Mouse (Mus musculus): ENCODE results near the gene Bloc1s4.

The Bloc1s4 gene

GRCm38 (mm10) chr5:36724274-36724673 is 24.2 kb downstream of the Bloc1s4 start:
- in situ Hi-C loops (cut with MboI; ENCODE audit: low pct_unique_long_range_greater_than_20kb in 1 of 2, low sequenced_read_pairs in 2 of 2, unreplicated experiment in 1 of 2), result no loop called here

GRCm38 (mm10) chr5:36723356-36723755 is 25.1 kb downstream of the Bloc1s4 start:
- in situ Hi-C loops (cut with MboI; ENCODE audit: low pct_unique_long_range_greater_than_20kb in 1 of 2, low sequenced_read_pairs in 2 of 2, unreplicated experiment in 1 of 2), result no loop called here

GRCm38 (mm10) chr5:36722415-36722856 is 26.0 kb downstream of the Bloc1s4 start:
- in situ Hi-C loops (cut with MboI; ENCODE audit: low pct_unique_long_range_greater_than_20kb in 1 of 2, low sequenced_read_pairs in 2 of 2, unreplicated experiment in 1 of 2), result no loop called here

- in situ Hi-C loops (cut with MboI; ENCODE audit: low pct_unique_long_range_greater_than_20kb in 1 of 2, low sequenced_read_pairs in 2 of 2, unreplicated experiment in 1 of 2), result no loop called here
Measured at GRCm38 (mm10) chr5:36720710-36721375, 27.6 kb downstream of the Bloc1s4 start.

GRCm38 (mm10) chr5:36720219-36720618 is 28.2 kb downstream of the Bloc1s4 start:
- in situ Hi-C loops (cut with MboI; ENCODE audit: low pct_unique_long_range_greater_than_20kb in 1 of 2, low sequenced_read_pairs in 2 of 2, unreplicated experiment in 1 of 2), result no loop called here

GRCm38 (mm10) chr5:36719601-36720000 is 28.8 kb downstream of the Bloc1s4 start:
- in situ Hi-C loops (cut with MboI; ENCODE audit: low pct_unique_long_range_greater_than_20kb in 1 of 2, low sequenced_read_pairs in 2 of 2, unreplicated experiment in 1 of 2), result no loop called here

GRCm38 (mm10) chr5:36719135-36719534 is 29.3 kb downstream of the Bloc1s4 start:
- in situ Hi-C loops (cut with MboI; ENCODE audit: low pct_unique_long_range_greater_than_20kb in 1 of 2, low sequenced_read_pairs in 2 of 2, unreplicated experiment in 1 of 2), result no loop called here

GRCm38 (mm10) chr5:36717889-36718288 is 30.6 kb downstream of the Bloc1s4 start:
- in situ Hi-C loops (cut with MboI; ENCODE audit: low pct_unique_long_range_greater_than_20kb in 1 of 2, low sequenced_read_pairs in 2 of 2, unreplicated experiment in 1 of 2), result no loop called here

- in situ Hi-C loops (cut with MboI; ENCODE audit: low pct_unique_long_range_greater_than_20kb in 1 of 2, low sequenced_read_pairs in 2 of 2, unreplicated experiment in 1 of 2), result no loop called here
Measured at GRCm38 (mm10) chr5:36716816-36717215, 31.6 kb downstream of the Bloc1s4 start.

- in situ Hi-C loops (cut with MboI; ENCODE audit: low pct_unique_long_range_greater_than_20kb in 1 of 2, low sequenced_read_pairs in 2 of 2, unreplicated experiment in 1 of 2), result no loop called here
Measured at GRCm38 (mm10) chr5:36714832-36715231, 33.6 kb downstream of the Bloc1s4 start.

- in situ Hi-C loops (cut with MboI; ENCODE audit: low pct_unique_long_range_greater_than_20kb in 1 of 2, low sequenced_read_pairs in 2 of 2, unreplicated experiment in 1 of 2), result no loop called here
Measured at GRCm38 (mm10) chr5:36713693-36714092, 34.8 kb downstream of the Bloc1s4 start.

GRCm38 (mm10) chr5:36712553-36713534 is 35.6 kb downstream of the Bloc1s4 start:
- in situ Hi-C loops (cut with MboI; ENCODE audit: low pct_unique_long_range_greater_than_20kb in 1 of 2, low sequenced_read_pairs in 2 of 2, unreplicated experiment in 1 of 2), result no loop called here

GRCm38 (mm10) chr5:36711863-36712262 is 36.6 kb downstream of the Bloc1s4 start:
- in situ Hi-C loops (cut with MboI; ENCODE audit: low pct_unique_long_range_greater_than_20kb in 1 of 2, low sequenced_read_pairs in 2 of 2, unreplicated experiment in 1 of 2), result no loop called here

- in situ Hi-C loops (cut with MboI; ENCODE audit: low pct_unique_long_range_greater_than_20kb in 1 of 2, low sequenced_read_pairs in 2 of 2, unreplicated experiment in 1 of 2), result no loop called here
Measured at GRCm38 (mm10) chr5:36705792-36706191, 42.7 kb downstream of the Bloc1s4 start.

GRCm38 (mm10) chr5:36705390-36705789 is 43.1 kb downstream of the Bloc1s4 start:
- in situ Hi-C loops (cut with MboI; ENCODE audit: low pct_unique_long_range_greater_than_20kb in 1 of 2, low sequenced_read_pairs in 2 of 2, unreplicated experiment in 1 of 2), result no loop called here

GRCm38 (mm10) chr5:36704684-36705083 is 43.8 kb downstream of the Bloc1s4 start:
- in situ Hi-C loops (cut with MboI; ENCODE audit: low pct_unique_long_range_greater_than_20kb in 1 of 2, low sequenced_read_pairs in 2 of 2, unreplicated experiment in 1 of 2), result no loop called here

GRCm38 (mm10) chr5:36700939-36701620 is 47.4 kb downstream of the Bloc1s4 start:
- in situ Hi-C loops (cut with MboI; ENCODE audit: low pct_unique_long_range_greater_than_20kb in 1 of 2, low sequenced_read_pairs in 2 of 2, unreplicated experiment in 1 of 2), result no loop called here

GRCm38 (mm10) chr5:36698689-36699088 is 49.8 kb downstream of the Bloc1s4 start:
- in situ Hi-C loops (cut with MboI; ENCODE audit: low pct_unique_long_range_greater_than_20kb in 1 of 2, low sequenced_read_pairs in 2 of 2, unreplicated experiment in 1 of 2), result no loop called here

- in situ Hi-C loops (cut with MboI; ENCODE audit: low pct_unique_long_range_greater_than_20kb in 1 of 2, low sequenced_read_pairs in 2 of 2, unreplicated experiment in 1 of 2), result no loop called here
Measured at GRCm38 (mm10) chr5:36698067-36698670, 50.3 kb downstream of the Bloc1s4 start.
